Mouse (Mus musculus): Measurements from ENCODE around the gene Hlx.

Hlx gene

DNA sequence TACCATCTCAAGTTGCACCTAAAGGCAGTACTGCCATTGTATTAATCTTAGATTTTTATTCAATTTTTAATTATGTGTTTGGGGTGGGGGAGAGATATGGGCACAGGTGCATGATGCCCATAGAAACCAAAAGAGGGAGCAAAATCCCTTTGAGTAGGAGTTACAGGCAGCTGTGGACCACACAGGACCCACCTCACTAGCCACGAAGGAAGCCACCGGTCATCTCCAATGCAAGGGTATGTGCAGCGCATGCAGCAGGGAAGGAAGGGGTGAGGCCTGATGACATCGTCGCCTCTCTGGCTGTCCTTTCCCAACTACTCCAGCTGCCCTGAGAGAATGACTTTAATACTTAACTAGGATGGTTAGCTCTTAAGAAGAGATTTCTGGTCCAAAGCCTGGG is 18.7 kb downstream of the Hlx start:
- DNase-seq = no peak

- DNase-seq = no peak
Observed at GRCm38 (mm10) chr1:184707532-184708248, 24.7 kb downstream of the Hlx start.

DNA sequence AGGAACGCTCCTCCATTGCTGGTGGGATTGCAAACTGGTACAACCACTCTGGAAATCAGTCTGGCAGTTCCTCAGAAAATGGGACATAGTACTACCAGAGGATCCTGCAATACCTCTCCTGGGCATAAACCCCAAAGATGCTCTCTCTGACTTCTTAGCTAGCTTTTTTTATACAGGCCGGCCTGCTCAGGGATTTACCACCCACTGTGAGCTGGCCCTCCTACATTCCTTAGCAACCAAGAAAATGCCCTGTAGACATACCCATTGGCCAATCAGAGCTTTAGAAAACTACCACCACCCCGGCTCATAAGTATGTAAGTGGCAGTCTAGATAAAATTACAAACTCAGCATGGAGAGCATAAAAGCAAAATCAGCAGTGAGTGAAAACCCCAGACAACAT is 27.5 kb downstream of the Hlx start:
- DNase-seq = no peak

- no peak for DNase-seq
Observed at GRCm38 (mm10) chr1:184699295-184699694, 33.1 kb downstream of the Hlx start.

GRCm38 (mm10) chr1:184695451-184695850 is 37.0 kb downstream of the Hlx start:
- DNase-seq = no peak

DNA sequence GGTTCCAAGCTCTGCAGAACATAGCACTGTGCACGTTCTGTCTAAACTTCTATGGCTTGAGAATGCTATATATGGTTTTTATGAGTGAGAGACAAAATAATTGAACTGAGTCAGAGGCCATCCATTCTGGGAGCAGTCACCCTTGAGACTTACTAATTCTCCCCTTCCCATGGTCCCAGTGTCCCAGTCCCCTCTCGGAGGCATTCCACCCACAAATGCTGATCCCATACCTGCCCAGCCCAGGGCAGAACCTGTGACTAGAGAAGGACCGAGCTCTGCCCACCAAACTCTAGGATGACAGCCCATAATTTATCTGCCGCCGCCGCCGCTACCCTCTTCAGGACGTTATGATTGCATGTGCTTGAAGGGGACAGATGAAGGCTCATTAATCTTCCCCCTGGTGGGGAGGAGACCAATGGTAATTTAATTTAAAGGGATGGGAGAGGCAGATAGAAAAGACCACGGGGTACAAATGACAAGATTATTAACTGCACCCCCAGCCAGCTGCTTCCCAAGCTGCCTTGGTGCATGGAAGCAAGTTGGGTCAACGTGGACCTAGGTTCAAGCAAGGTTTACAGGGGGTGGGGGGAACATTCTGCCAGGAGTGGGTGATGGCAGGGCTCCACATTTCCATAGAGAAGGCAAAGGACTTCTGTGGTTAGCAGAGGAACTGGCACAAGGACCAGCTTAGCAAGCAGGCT is 40.1 kb downstream of the Hlx start:
- DNase-seq = no peak

- DNase-seq = no peak
Observed at GRCm38 (mm10) chr1:184691240-184691639, 41.2 kb downstream of the Hlx start.

DNA sequence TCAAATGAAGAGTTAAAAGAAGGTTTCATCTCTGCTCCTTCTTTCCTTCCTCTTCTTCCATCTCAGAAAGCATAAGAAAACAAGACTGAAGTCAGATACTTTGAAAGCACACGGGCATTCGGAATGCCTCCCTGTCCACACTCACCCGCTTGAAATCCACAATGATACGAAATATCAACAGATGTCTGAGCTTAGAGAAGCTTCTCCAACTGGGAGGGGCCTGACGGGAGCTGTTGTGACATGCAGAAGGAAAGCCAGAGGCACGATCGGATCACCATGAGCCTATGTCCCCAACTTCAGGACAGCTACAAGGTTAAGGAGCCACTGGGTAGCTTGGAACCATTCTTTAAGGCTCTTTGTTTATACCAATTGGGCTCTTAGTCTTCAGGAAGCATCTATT is 44.4 kb downstream of the Hlx start:
- no peak for DNase-seq

GRCm38 (mm10) chr1:184687512-184687911 is 44.9 kb downstream of the Hlx start:
- DNase-seq = no peak

- no peak for DNase-seq
Observed at GRCm38 (mm10) chr1:184683541-184683940, 48.9 kb downstream of the Hlx start.

DNA sequence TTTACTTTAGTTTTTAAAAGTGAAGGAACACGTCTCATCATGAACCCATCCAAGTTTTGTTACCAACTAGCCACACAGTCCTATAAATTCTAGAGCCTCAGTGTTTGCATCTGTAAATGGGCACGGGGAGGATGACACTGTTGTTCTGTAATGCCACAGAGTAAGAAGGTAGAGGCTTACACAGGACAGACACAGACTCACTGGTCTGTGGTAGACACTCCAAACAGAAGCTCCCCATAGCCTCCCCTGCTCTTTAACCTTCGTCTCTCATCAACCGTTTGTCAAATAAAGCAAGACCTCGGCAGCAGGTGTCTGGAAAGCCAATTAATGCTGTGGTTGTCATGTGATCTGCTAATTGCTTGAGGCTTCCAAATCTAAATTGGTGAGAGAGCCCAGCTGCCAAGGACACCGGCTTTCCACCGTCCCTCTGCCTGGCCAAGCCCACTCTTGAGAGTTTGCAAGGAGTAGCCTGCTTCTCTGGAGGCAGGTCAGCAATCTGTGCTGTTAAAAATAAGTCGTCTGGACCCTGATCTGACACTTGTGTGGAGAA is 52.9 kb downstream of the Hlx start:
- DNase-seq = no peak

- DNase-seq = no peak
Observed at GRCm38 (mm10) chr1:184677641-184678040, 54.8 kb downstream of the Hlx start.

Measured in kidney, adult 11 months (tissue).